Mouse (Mus musculus): Measurements from ENCODE around the gene Pvalb. TPM values are rescaled to one million over a fixed set of nuclear protein-coding genes. Genes with fewer than 3 reads are reported as not detected.

Gene Pvalb
- total and polyA plus RNA-seq, 3 experiments, result not detected

DNA sequence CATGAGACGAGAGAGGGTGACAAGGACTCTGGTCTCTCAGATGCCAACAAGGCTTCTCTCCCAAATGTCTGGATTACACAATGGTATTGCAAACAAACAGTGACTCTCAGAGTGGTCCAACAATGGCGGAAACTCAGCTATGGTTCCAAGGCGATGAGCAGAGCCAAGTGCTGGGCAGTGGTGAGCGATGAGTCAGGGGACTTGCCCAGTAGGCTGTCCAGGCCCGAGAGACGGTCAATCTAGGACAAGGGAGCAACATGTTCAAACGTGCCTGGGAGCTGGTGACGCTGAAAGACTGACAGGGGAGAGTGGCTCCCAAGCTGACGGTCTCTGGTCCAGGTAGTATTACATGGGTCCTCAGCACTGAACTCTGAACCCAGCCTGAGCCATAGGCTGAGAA, 9.1 kb upstream of the Pvalb start:
- no peak overlapping the region for H3K27ac ChIP-seq (ENCODE audit: control insufficient read depth, low read depth, low read length)
- no peaks in the 10 kb centered on the region for H3K27me3 ChIP-seq (ENCODE audit: control insufficient read depth in 1 of 2, insufficient read depth in 2 of 2, low read length in 2 of 2)
- no peaks in the 10 kb centered on the region for H3K36me3 ChIP-seq (ENCODE audit: control insufficient read depth in 1 of 2, insufficient read depth in 2 of 2, low read length in 2 of 2)
- H3K4me1 ChIP-seq (ENCODE audit: control insufficient read depth in 1 of 2, insufficient read depth in 2 of 2, low read length in 2 of 2), result no peaks in the 10 kb centered on the region
- H3K4me3 ChIP-seq (ENCODE audit: control insufficient read depth in 1 of 2, insufficient read depth in 1 of 2, low read depth in 2 of 2, low read length in 2 of 2), result no peak overlapping the region
- H3K79me2 ChIP-seq (ENCODE audit: control insufficient read depth, insufficient read depth, low read length, poor library complexity), result no peaks in the 10 kb centered on the region
- no peaks in the 10 kb centered on the region for H3K9me3 ChIP-seq (replicated peaks; ENCODE audit: insufficient read depth, low read length)
- H3K9ac ChIP-seq (ENCODE audit: control insufficient read depth, low read depth, low read length, poor library complexity, severe bottlenecking), result no peak overlapping the region
- DNase-seq (ENCODE audit: low read depth, low spot score), result no peak
- TF ChIP-seq MAZ (IDR thresholded peaks at IDR 0.05; ENCODE audit: low read depth, low read length), result no peak
- TF ChIP-seq ZNF384 (IDR thresholded peaks at IDR 0.05; ENCODE audit: low read depth, low read length), result no peak
- no peak for TF ChIP-seq HCFC1 (IDR thresholded peaks at IDR 0.05; ENCODE audit: low read depth, low read length)
- TF ChIP-seq POLR2A (IDR thresholded peaks at IDR 0.05; ENCODE audit: control insufficient read depth in 1 of 2, insufficient read depth in 1 of 2, low read depth in 1 of 2, low read length in 2 of 2, poor library complexity in 1 of 2), result no peak
- no peak for TF ChIP-seq KAT2A (conservative IDR thresholded peaks at IDR 0.05; ENCODE audit: low read depth, low read length)
- TF ChIP-seq TBP (IDR thresholded peaks at IDR 0.05; ENCODE audit: low read depth, low read length), result no peak
- TF ChIP-seq EP300 (IDR thresholded peaks at IDR 0.05; ENCODE audit: low read depth in 1 of 2, low read length in 2 of 2), result no peak
- no peak for TF ChIP-seq SIN3A (IDR thresholded peaks at IDR 0.05; ENCODE audit: low read length)
- TF ChIP-seq MAX (IDR thresholded peaks at IDR 0.05; ENCODE audit: low read length), result no peak
- no peak for TF ChIP-seq JUND (IDR thresholded peaks at IDR 0.05; ENCODE audit: low read depth, low read length)
- no peak for TF ChIP-seq SMC3 (IDR thresholded peaks at IDR 0.05; ENCODE audit: low read depth, low read length)
- TF ChIP-seq TCF12 (IDR thresholded peaks at IDR 0.05; ENCODE audit: low read depth, low read length), result no peak
- TF ChIP-seq MYB (IDR thresholded peaks at IDR 0.05; ENCODE audit: low read depth, low read length), result no peak
- no peak for TF ChIP-seq MEF2A (IDR thresholded peaks at IDR 0.05; ENCODE audit: extremely low read depth, insufficient replicate concordance, low read depth, low read length, poor library complexity, severe bottlenecking)
- no peak for TF ChIP-seq ZKSCAN1 (IDR thresholded peaks at IDR 0.05; ENCODE audit: low read depth, low read length)
- no peak for TF ChIP-seq POLR2AphosphoS2 (IDR thresholded peaks at IDR 0.05; ENCODE audit: low read length)

DNA sequence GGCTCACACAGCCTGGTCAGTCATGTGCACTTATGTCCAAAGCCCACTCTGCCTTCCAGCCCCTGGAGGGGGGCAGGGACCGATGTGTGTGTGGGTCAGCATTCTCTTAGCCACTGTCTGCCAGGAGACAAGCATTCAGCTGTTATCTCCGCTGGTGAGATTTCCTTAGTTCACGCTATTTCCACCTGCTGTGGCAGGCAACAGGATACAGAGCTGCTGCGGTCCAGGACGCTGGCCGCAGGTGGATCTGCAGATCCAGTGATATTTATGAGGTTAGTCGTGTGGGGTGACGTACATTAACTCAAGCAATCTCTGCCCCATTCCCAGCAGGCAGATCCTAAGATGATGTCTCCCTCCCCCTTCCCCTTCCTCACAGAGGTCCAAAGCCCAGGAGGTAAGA, 5.2 kb upstream of the Pvalb start:
- Histone ChIP-seq H3K9me3 (replicated peaks; ENCODE audit: insufficient read depth, low read length) (no peaks in the 10 kb centered on the region), H3K79me2 (ENCODE audit: control insufficient read depth, insufficient read depth, low read length, poor library complexity) (no peaks in the 10 kb centered on the region), H3K4me3 (ENCODE audit: control insufficient read depth in 1 of 2, insufficient read depth in 1 of 2, low read depth in 2 of 2, low read length in 2 of 2) (no peak overlapping the region), H3K4me1 (ENCODE audit: control insufficient read depth in 1 of 2, insufficient read depth in 2 of 2, low read length in 2 of 2) (no peaks in the 10 kb centered on the region), H3K27ac (ENCODE audit: control insufficient read depth, low read depth, low read length) (no peak overlapping the region), H3K27me3 (ENCODE audit: control insufficient read depth in 1 of 2, insufficient read depth in 2 of 2, low read length in 2 of 2) (no peaks in the 10 kb centered on the region), H3K36me3 (ENCODE audit: control insufficient read depth in 1 of 2, insufficient read depth in 2 of 2, low read length in 2 of 2) (no peaks in the 10 kb centered on the region), H3K9ac (ENCODE audit: control insufficient read depth, low read depth, low read length, poor library complexity, severe bottlenecking) (no peak overlapping the region)
- no peak for DNase-seq (ENCODE audit: low read depth, low spot score)
- TF ChIP-seq POLR2AphosphoS5 (IDR thresholded peaks at IDR 0.05; ENCODE audit: borderline replicate concordance, low read depth, low read length), result no peak
- no peak for TF ChIP-seq MYB (IDR thresholded peaks at IDR 0.05; ENCODE audit: low read depth, low read length)
- TF ChIP-seq HCFC1 (IDR thresholded peaks at IDR 0.05; ENCODE audit: low read depth, low read length), result no peak
- TF ChIP-seq RCOR1 (IDR thresholded peaks at IDR 0.05; ENCODE audit: low read depth, low read length), result no peak
- no peak for TF ChIP-seq MEF2A (IDR thresholded peaks at IDR 0.05; ENCODE audit: extremely low read depth, insufficient replicate concordance, low read depth, low read length, poor library complexity, severe bottlenecking)
- TF ChIP-seq MAZ (IDR thresholded peaks at IDR 0.05; ENCODE audit: low read depth, low read length), result no peak
- no peak for TF ChIP-seq SIN3A (IDR thresholded peaks at IDR 0.05; ENCODE audit: low read length)
- no peak for TF ChIP-seq CHD2 (IDR thresholded peaks at IDR 0.05; ENCODE audit: low read length)
- TF ChIP-seq NELFE (IDR thresholded peaks at IDR 0.05; ENCODE audit: low read depth, low read length), result no peak
- TF ChIP-seq ETS1 (IDR thresholded peaks at IDR 0.05; ENCODE audit: low read depth, low read length), result no peak
- no peak for TF ChIP-seq ZKSCAN1 (IDR thresholded peaks at IDR 0.05; ENCODE audit: low read depth, low read length)

All from MEL (cell line).